Mouse (Mus musculus) testis, adult 2 months (tissue): ENCODE measurements at regions not wholly inside any gene's neighbourhood (a gene's known extent, or its start where the extent isn't known, plus 50 kb on each side); places are given as distances from the start of the nearest gene placed in this dataset.

ENCODE experiments used
- CTCF ChIP-seq: fragments of 200-500 bp; IDR thresholded peaks from 2 replicates; pipeline ENCODE4 v1.5.1; 2012; ENCODE audit warnings: low read depth, mild to moderate bottlenecking, inconsistent platforms, low read length, moderate library complexity; ENCODE audit not compliant: control insufficient read depth, insufficient read depth, insufficient replicate concordance
- POLR2A ChIP-seq: fragments of 200-500 bp; IDR thresholded peaks from 2 replicates; pipeline ENCODE4 v1.6.1; 2012; ENCODE audit warnings: low read depth, mild to moderate bottlenecking, inconsistent platforms, low read length, moderate library complexity; ENCODE audit not compliant: control insufficient read depth

DNA sequence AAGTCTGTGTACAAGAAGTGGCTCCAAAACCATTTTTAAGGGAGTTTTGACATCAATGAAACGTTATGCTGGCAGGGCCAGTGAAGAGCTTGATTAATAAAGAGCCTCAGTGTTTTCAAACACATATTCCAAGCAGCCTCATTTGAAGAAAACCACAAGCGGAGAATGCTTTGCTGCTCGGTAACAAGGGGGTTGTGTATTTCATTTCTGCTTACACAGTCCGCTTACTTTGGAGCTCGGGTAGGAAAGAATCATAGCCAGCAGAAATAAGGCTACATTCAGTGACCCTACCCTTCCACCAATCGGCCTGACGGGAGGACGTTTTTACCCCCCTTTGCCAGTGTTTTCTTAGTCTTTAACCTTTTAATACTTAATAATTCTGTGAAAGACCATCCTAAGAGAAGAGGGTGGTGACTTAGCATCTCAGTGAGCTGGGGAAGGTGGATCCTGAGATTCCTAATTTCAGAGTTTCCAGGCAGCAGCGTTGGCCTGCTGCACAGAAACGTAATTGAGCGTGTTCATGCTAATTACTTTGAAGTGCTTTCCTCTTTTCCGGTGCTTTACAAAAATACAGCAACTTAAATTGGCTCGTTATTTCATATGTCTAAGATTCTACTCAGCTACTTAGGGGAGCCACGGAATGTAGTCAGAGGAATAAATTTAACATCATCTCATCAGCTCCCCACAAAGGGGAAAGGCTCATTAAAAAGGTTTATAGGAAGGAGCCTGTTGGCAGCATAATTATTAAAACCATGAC lies 541.9 kb downstream of the Rab28 start:
- TF ChIP-seq CTCF, result no peak
- TF ChIP-seq POLR2A, result no peak
